Mouse (Mus musculus): Measurements from ENCODE around the gene Kat14. TPM values are rescaled to one million over a fixed set of nuclear protein-coding genes. Genes with fewer than 3 reads are reported as not detected.

Kat14 gene
- polyA plus RNA-seq, 1 experiment from 2014 or later = 54.6 TPM

- no peak for ATAC-seq (ENCODE audit: insufficient number of reproducible peaks, insufficient read depth, low FRiP score, low TSS enrichment, low read depth)
- 83% methylated on average over 7 of the region's 7 CpGs for WGBS
- Histone ChIP-seq H3K4me1 (replicated peaks) (no peaks in the 10 kb centered on the region), H3K4me3 (replicated peaks) (no peak overlapping the region), H3K4me2 (no peak overlapping the region), H3K36me3 (peaks cover 90% of the 10 kb centered on the region), H3K9me3 (no peaks in the 10 kb centered on the region), H3K9ac (replicated peaks) (no peak overlapping the region), H3K27ac (no peak overlapping the region), H3K27me3 (no peaks in the 10 kb centered on the region)
Observed at GRCm38 (mm10) chr2:144382624-144383138, 13.9 kb downstream of the Kat14 start.

GRCm38 (mm10) chr2:144386296-144386695 is 17.5 kb downstream of the Kat14 start:
- Histone ChIP-seq H3K27me3 (no peaks in the 10 kb centered on the region), H3K9me3 (peaks cover 4% of the 10 kb centered on the region; the same call in 1 of the 2 replicates), H3K4me1 (replicated peaks) (no peaks in the 10 kb centered on the region), H3K4me2 (no peak overlapping the region), H3K9ac (replicated peaks) (no peak overlapping the region), H3K36me3 (peaks cover 86% of the 10 kb centered on the region), H3K27ac (no peak overlapping the region), H3K4me3 (replicated peaks) (no peak overlapping the region)
- WGBS = 74% methylated on average over 2 of the region's 2 CpGs
- no peak for ATAC-seq (ENCODE audit: insufficient number of reproducible peaks, insufficient read depth, low FRiP score, low TSS enrichment, low read depth)

GRCm38 (mm10) chr2:144388416-144388815 is 19.6 kb downstream of the Kat14 start:
- no peak overlapping the region for H3K4me2 ChIP-seq
- H3K27me3 ChIP-seq = no peaks in the 10 kb centered on the region
- H3K4me3 ChIP-seq (replicated peaks) = no peak overlapping the region
- H3K9me3 ChIP-seq = peaks cover 4% of the 10 kb centered on the region; the same call in 1 of the 2 replicates
- no peak overlapping the region for H3K9ac ChIP-seq (replicated peaks)
- no peak for ATAC-seq (ENCODE audit: insufficient number of reproducible peaks, insufficient read depth, low FRiP score, low TSS enrichment, low read depth)
- no peak overlapping the region for H3K27ac ChIP-seq
- peaks cover 84% of the 10 kb centered on the region for H3K36me3 ChIP-seq
- no peaks in the 10 kb centered on the region for H3K4me1 ChIP-seq (replicated peaks)
- 89% methylated on average over 3 of the region's 3 CpGs for WGBS

GRCm38 (mm10) chr2:144399531-144399930 is 30.7 kb downstream of the Kat14 start:
- Histone ChIP-seq H3K4me1 (replicated peaks) (no peaks in the 10 kb centered on the region), H3K9ac (replicated peaks) (no peak overlapping the region), H3K4me3 (replicated peaks) (no peak overlapping the region), H3K27me3 (no peaks in the 10 kb centered on the region), H3K36me3 (peaks cover 95% of the 10 kb centered on the region), H3K4me2 (no peak overlapping the region), H3K27ac (no peak overlapping the region), H3K9me3 (no peaks in the 10 kb centered on the region)
- ATAC-seq (ENCODE audit: insufficient number of reproducible peaks, insufficient read depth, low FRiP score, low TSS enrichment, low read depth) = no peak
- WGBS = 92% methylated on average over 4 of the region's 4 CpGs

GRCm38 (mm10) chr2:144400659-144401058 is 31.9 kb downstream of the Kat14 start:
- H3K9me3 ChIP-seq = no peaks in the 10 kb centered on the region
- no peak for ATAC-seq (ENCODE audit: insufficient number of reproducible peaks, insufficient read depth, low FRiP score, low TSS enrichment, low read depth)
- no peaks in the 10 kb centered on the region for H3K27me3 ChIP-seq
- no peaks in the 10 kb centered on the region for H3K4me1 ChIP-seq (replicated peaks)
- no peak overlapping the region for H3K4me3 ChIP-seq (replicated peaks)
- no peak overlapping the region for H3K4me2 ChIP-seq
- no peak overlapping the region for H3K9ac ChIP-seq (replicated peaks)
- H3K27ac ChIP-seq = no peak overlapping the region
- peaks cover 93% of the 10 kb centered on the region for H3K36me3 ChIP-seq
- WGBS = 90% methylated on average over 6 of the region's 6 CpGs

- Histone ChIP-seq H3K27ac (no peak overlapping the region), H3K9me3 (no peaks in the 10 kb centered on the region), H3K4me3 (replicated peaks) (no peak overlapping the region), H3K4me2 (no peak overlapping the region), H3K4me1 (replicated peaks) (no peaks in the 10 kb centered on the region), H3K27me3 (no peaks in the 10 kb centered on the region), H3K36me3 (peaks cover 65% of the 10 kb centered on the region), H3K9ac (replicated peaks) (no peak overlapping the region)
- 90% methylated on average over 4 of the region's 4 CpGs for WGBS
- no peak for ATAC-seq (ENCODE audit: insufficient number of reproducible peaks, insufficient read depth, low FRiP score, low TSS enrichment, low read depth)
Observed at GRCm38 (mm10) chr2:144409037-144409436, 40.3 kb downstream of the Kat14 start.

GRCm38 (mm10) chr2:144410603-144411002 is 41.8 kb downstream of the Kat14 start:
- Histone ChIP-seq H3K4me2 (no peak overlapping the region), H3K4me1 (replicated peaks) (no peaks in the 10 kb centered on the region), H3K27me3 (no peaks in the 10 kb centered on the region), H3K4me3 (replicated peaks) (no peak overlapping the region), H3K27ac (no peak overlapping the region), H3K9ac (replicated peaks) (no peak overlapping the region), H3K36me3 (peaks cover 52% of the 10 kb centered on the region), H3K9me3 (no peaks in the 10 kb centered on the region)
- WGBS = 84% methylated on average over 3 of the region's 3 CpGs
- ATAC-seq (ENCODE audit: insufficient number of reproducible peaks, insufficient read depth, low FRiP score, low TSS enrichment, low read depth) = no peak

GRCm38 (mm10) chr2:144414646-144415045 is 45.9 kb downstream of the Kat14 start:
- ATAC-seq (ENCODE audit: insufficient number of reproducible peaks, insufficient read depth, low FRiP score, low TSS enrichment, low read depth) = no peak
- Histone ChIP-seq H3K4me2 (no peak overlapping the region), H3K36me3 (peaks cover 15% of the 10 kb centered on the region; the same call in 1 of the 2 replicates), H3K27ac (no peak overlapping the region), H3K9ac (replicated peaks) (no peak overlapping the region), H3K4me3 (replicated peaks) (no peak overlapping the region), H3K27me3 (no peaks in the 10 kb centered on the region), H3K9me3 (no peaks in the 10 kb centered on the region), H3K4me1 (replicated peaks) (peaks cover 10% of the 10 kb centered on the region)
- 86% methylated on average over 1 of the region's 1 CpGs for WGBS

- H3K4me2 ChIP-seq = no peak overlapping the region
- WGBS = 48% methylated on average over 8 of the region's 8 CpGs
- ATAC-seq (ENCODE audit: insufficient number of reproducible peaks, insufficient read depth, low FRiP score, low TSS enrichment, low read depth) = no peak
- H3K9ac ChIP-seq (replicated peaks) = no peak overlapping the region
- peaks cover 10% of the 10 kb centered on the region for H3K4me1 ChIP-seq (replicated peaks)
- H3K36me3 ChIP-seq = no peaks in the 10 kb centered on the region
- no peak overlapping the region for H3K27ac ChIP-seq
- no peak overlapping the region for H3K4me3 ChIP-seq (replicated peaks)
- no peaks in the 10 kb centered on the region for H3K9me3 ChIP-seq
- no peaks in the 10 kb centered on the region for H3K27me3 ChIP-seq
Observed at GRCm38 (mm10) chr2:144416859-144417258, 48.1 kb downstream of the Kat14 start.

GRCm38 (mm10) chr2:144418062-144418461 is 49.3 kb downstream of the Kat14 start:
- no peaks in the 10 kb centered on the region for H3K9me3 ChIP-seq
- peaks cover 10% of the 10 kb centered on the region for H3K4me1 ChIP-seq (replicated peaks)
- no peak overlapping the region for H3K9ac ChIP-seq (replicated peaks)
- no peaks in the 10 kb centered on the region for H3K27me3 ChIP-seq
- H3K36me3 ChIP-seq = no peaks in the 10 kb centered on the region
- no peak overlapping the region for H3K27ac ChIP-seq
- H3K4me3 ChIP-seq (replicated peaks) = no peak overlapping the region
- H3K4me2 ChIP-seq = no peak overlapping the region
- no peak for ATAC-seq (ENCODE audit: insufficient number of reproducible peaks, insufficient read depth, low FRiP score, low TSS enrichment, low read depth)
- 34% methylated on average over 2 of the region's 2 CpGs for WGBS

- Histone ChIP-seq H3K9ac (replicated peaks) (no peak overlapping the region), H3K4me3 (replicated peaks) (no peak overlapping the region), H3K36me3 (no peaks in the 10 kb centered on the region), H3K9me3 (no peaks in the 10 kb centered on the region), H3K27ac (no peak overlapping the region), H3K4me1 (replicated peaks) (peaks cover 9% of the 10 kb centered on the region), H3K4me2 (no peak overlapping the region), H3K27me3 (no peaks in the 10 kb centered on the region)
- WGBS = 81% methylated on average over 10 of the region's 10 CpGs
- no peak for ATAC-seq (ENCODE audit: insufficient number of reproducible peaks, insufficient read depth, low FRiP score, low TSS enrichment, low read depth)
Observed at GRCm38 (mm10) chr2:144422094-144422675, 53.4 kb downstream of the Kat14 start.

- no peak overlapping the region for H3K4me3 ChIP-seq (replicated peaks)
- H3K4me1 ChIP-seq (replicated peaks) = no peaks in the 10 kb centered on the region
- no peaks in the 10 kb centered on the region for H3K9me3 ChIP-seq
- no peak overlapping the region for H3K4me2 ChIP-seq
- no peaks in the 10 kb centered on the region for H3K36me3 ChIP-seq
- H3K27me3 ChIP-seq = no peaks in the 10 kb centered on the region
- 91% methylated on average over 1 of the region's 1 CpGs for WGBS
- ATAC-seq (ENCODE audit: insufficient number of reproducible peaks, insufficient read depth, low FRiP score, low TSS enrichment, low read depth) = no peak
- H3K9ac ChIP-seq (replicated peaks) = no peak overlapping the region
- H3K27ac ChIP-seq = no peak overlapping the region
Observed at GRCm38 (mm10) chr2:144425761-144426160, 57.0 kb downstream of the Kat14 start.
